Mouse (Mus musculus) liver, embryonic 15.5 days (tissue): ENCODE data around the gene Tnfsf13. TPM values are rescaled to one million over a fixed set of nuclear protein-coding genes. Genes with fewer than 3 reads are reported as not detected.

Experiments
- ATAC-seq: fragments of 200-750 bp; cut with Nextera tagmentation; 2 replicates; pipeline ENCODE4 v1.8.0; 2017; ENCODE audit warnings: moderate number of reproducible peaks, mild to moderate bottlenecking, moderate library complexity; ENCODE audit not compliant: insufficient read depth
- H3K27ac ChIP-seq: fragments of 300-500 bp; sonication (generic); replicated peaks from 2 replicates; pipeline ENCODE4 v1.5.1; 2015; ENCODE audit warnings: mild to moderate bottlenecking, inconsistent platforms
- H3K27me3 ChIP-seq: fragments of 300-500 bp; sonication (generic); 2 replicates; pipeline ENCODE4 v1.6.1; 2015; ENCODE audit warnings: mild to moderate bottlenecking, inconsistent platforms
- H3K36me3 ChIP-seq: fragments of 300-500 bp; sonication (generic); replicated peaks from 2 replicates; pipeline ENCODE4 v1.6.1; 2015; ENCODE audit warnings: moderate library complexity, mild to moderate bottlenecking, inconsistent platforms
- H3K4me1 ChIP-seq: fragments of 300-500 bp; sonication (generic); replicated peaks from 2 replicates; pipeline ENCODE4 v1.6.1; 2015; ENCODE audit warnings: inconsistent platforms
- H3K4me2 ChIP-seq: fragments of 300-500 bp; sonication (generic); 2 replicates; pipeline ENCODE4 v1.6.1; 2015; ENCODE audit warnings: moderate library complexity, mild to moderate bottlenecking, inconsistent platforms
- H3K4me3 ChIP-seq: fragments of 300-500 bp; sonication (generic); replicated peaks from 2 replicates; pipeline ENCODE4 v1.5.1; 2015; ENCODE audit warnings: mild to moderate bottlenecking, inconsistent platforms
- H3K9ac ChIP-seq: fragments of 300-500 bp; sonication (generic); 2 replicates; pipeline ENCODE4 v1.6.1; 2015; ENCODE audit warnings: moderate library complexity, mild to moderate bottlenecking, inconsistent platforms
- H3K9me3 ChIP-seq: fragments of 300-500 bp; sonication (generic); replicated peaks from 2 replicates; pipeline ENCODE4 v1.6.1; 2016; ENCODE audit warnings: inconsistent platforms
- WGBS: fragments of 180-500 bp; shearing (Covaris S2); methylation state at CpG from one replicate; pipeline ENCODE4 v1.1.7; 2015; ENCODE audit warnings: mixed read lengths; ENCODE audit not compliant: insufficient replicate concordance; 5-methylcytosine and 5-hydroxymethylcytosine counted together
- polyA plus RNA-seq: library from polyadenylated mRNA; unstranded; fragments of >200 nt; fragmentation: Nextera tagmentation; extraction: Ambion mirVana; gene quantifications from 2 replicates; pipeline ENCODE4 v1.2.1, GENCODE M21; 2015

The Tnfsf13 gene
- polyA plus RNA-seq, 1 experiment from 2014 or later = 0.15 TPM

GRCm38 (mm10) chr11:69679144-69679543, 6.4 kb downstream of the Tnfsf13 start:
- ATAC-seq = no peak
- no peak overlapping the region for H3K4me3 ChIP-seq
- WGBS = 83% methylated on average over 2 of the region's 2 CpGs
- H3K27me3 ChIP-seq = no peaks in the 10 kb centered on the region
- peaks cover 54% of the 10 kb centered on the region for H3K4me1 ChIP-seq
- no peak overlapping the region for H3K27ac ChIP-seq
- no peaks in the 10 kb centered on the region for H3K9me3 ChIP-seq
- H3K36me3 ChIP-seq = peaks cover 61% of the 10 kb centered on the region
- no peak overlapping the region for H3K4me2 ChIP-seq
- H3K9ac ChIP-seq = no peak overlapping the region

- peak; percentile 96 for ATAC-seq
- Histone ChIP-seq H3K36me3 (peaks cover 84% of the 10 kb centered on the region), H3K4me2 (peak within 1 kb of the TSS; percentile 79), H3K27me3 (no peaks in the 10 kb centered on the region), H3K4me3 (peak within 1 kb of the TSS; percentile 90), H3K9me3 (no peaks in the 10 kb centered on the region), H3K9ac (peak within 1 kb of the TSS; percentile 92), H3K4me1 (peaks cover 44% of the 10 kb centered on the region), H3K27ac (peak within 1 kb of the TSS; percentile 96)
- under 1% methylated on average over 36 of the region's 36 CpGs for WGBS
Observed at GRCm38 (mm10) chr11:69672211-69672706, 13.3 kb downstream of the Tnfsf13 start, which contains the start of gene Eif4a1. Eif4a1 (minus strand) TSS chr11:69672423.

- H3K36me3 ChIP-seq = peaks cover 84% of the 10 kb centered on the region
- ATAC-seq = peak; percentile 3; the same call in 1 of the 2 replicates
Observed at GRCm38 (mm10) chr11:69671726-69672124, 13.9 kb downstream of the Tnfsf13 start.

GRCm38 (mm10) chr11:69670786-69671725, 14.5 kb downstream of the Tnfsf13 start:
- ATAC-seq = peak; percentile 58
- WGBS = under 1% methylated on average over 61 of the region's 61 CpGs
- Histone ChIP-seq H3K36me3 (peaks cover 84% of the 10 kb centered on the region), H3K9me3 (no peaks in the 10 kb centered on the region), H3K27me3 (no peaks in the 10 kb centered on the region), H3K9ac (peak overlapping the region; percentile 92), H3K27ac (peak overlapping the region; percentile 96), H3K4me1 (peaks cover 50% of the 10 kb centered on the region), H3K4me3 (peak overlapping the region; percentile 90), H3K4me2 (peak overlapping the region; percentile 79)

More at GRCm38 (mm10) chr11:69671726-69672124, 13.9 kb downstream of the Tnfsf13 start:
- peak overlapping the region; percentile 90 for H3K4me3 ChIP-seq
- peak overlapping the region; percentile 92 for H3K9ac ChIP-seq
- H3K27ac ChIP-seq = peak overlapping the region; percentile 96
- no peaks in the 10 kb centered on the region for H3K9me3 ChIP-seq
- H3K4me1 ChIP-seq = peaks cover 44% of the 10 kb centered on the region
- H3K4me2 ChIP-seq = peak overlapping the region; percentile 79
- no peaks in the 10 kb centered on the region for H3K27me3 ChIP-seq
- WGBS = under 1% methylated on average over 43 of the region's 43 CpGs

- H3K9me3 ChIP-seq = no peaks in the 10 kb centered on the region
- no peak overlapping the region for H3K4me2 ChIP-seq
- no peak for ATAC-seq
- H3K4me3 ChIP-seq = no peak overlapping the region
- peaks cover 59% of the 10 kb centered on the region for H3K4me1 ChIP-seq
- no peaks in the 10 kb centered on the region for H3K27me3 ChIP-seq
- H3K27ac ChIP-seq = peak overlapping the region; percentile 48; the same call in 1 of the 2 replicates
- peaks cover 71% of the 10 kb centered on the region for H3K36me3 ChIP-seq
- 79% methylated on average over 3 of the region's 3 CpGs for WGBS
- H3K9ac ChIP-seq = no peak overlapping the region
Observed at GRCm38 (mm10) chr11:69666665-69667005, 18.9 kb downstream of the Tnfsf13 start.

- 20% methylated on average over 7 of the region's 7 CpGs for WGBS
- Histone ChIP-seq H3K9me3 (no peaks in the 10 kb centered on the region), H3K9ac (no peak within 1 kb of the TSS), H3K4me3 (peak within 1 kb of the TSS; percentile 9; the same call in 1 of the 2 replicates), H3K4me2 (peak within 1 kb of the TSS; percentile 8; the same call in 1 of the 2 replicates), H3K27ac (peak within 1 kb of the TSS; percentile 48), H3K27me3 (no peaks in the 10 kb centered on the region), H3K4me1 (peaks cover 62% of the 10 kb centered on the region), H3K36me3 (peaks cover 71% of the 10 kb centered on the region)
- no peak for ATAC-seq
Observed at GRCm38 (mm10) chr11:69665961-69666664, 19.5 kb downstream of the Tnfsf13 start, which contains the start of gene Cd68. Cd68 (minus strand) TSS chr11:69666153.

- peak overlapping the region; percentile 48 for H3K27ac ChIP-seq
Observed at GRCm38 (mm10) chr11:69665457-69665960, 20.1 kb downstream of the Tnfsf13 start.

GRCm38 (mm10) chr11:69664841-69665240, 20.7 kb downstream of the Tnfsf13 start:
- 83% methylated on average over 7 of the region's 7 CpGs for WGBS
- no peak overlapping the region for H3K9ac ChIP-seq

More at GRCm38 (mm10) chr11:69665457-69665960, 20.1 kb downstream of the Tnfsf13 start:
- peaks cover 67% of the 10 kb centered on the region for H3K36me3 ChIP-seq
- no peak overlapping the region for H3K9ac ChIP-seq
- H3K9me3 ChIP-seq = no peaks in the 10 kb centered on the region
- no peaks in the 10 kb centered on the region for H3K27me3 ChIP-seq
- H3K4me2 ChIP-seq = peak overlapping the region; percentile 8; the same call in 1 of the 2 replicates
- ATAC-seq = no peak
- WGBS = 68% methylated on average over 9 of the region's 9 CpGs
- peaks cover 62% of the 10 kb centered on the region for H3K4me1 ChIP-seq
- peak overlapping the region; percentile 9; the same call in 1 of the 2 replicates for H3K4me3 ChIP-seq

GRCm38 (mm10) chr11:69663795-69664194, 21.8 kb downstream of the Tnfsf13 start:
- H3K9me3 ChIP-seq = no peaks in the 10 kb centered on the region
- ATAC-seq = no peak
- H3K27ac ChIP-seq = peak overlapping the region; percentile 94
- H3K4me2 ChIP-seq = peak overlapping the region; percentile 81
- WGBS = 59% methylated on average over 6 of the region's 6 CpGs
- H3K36me3 ChIP-seq = peaks cover 64% of the 10 kb centered on the region
- peaks cover 49% of the 10 kb centered on the region for H3K4me1 ChIP-seq
- no peak overlapping the region for H3K4me3 ChIP-seq
- H3K27me3 ChIP-seq = no peaks in the 10 kb centered on the region
- no peak overlapping the region for H3K9ac ChIP-seq

More at GRCm38 (mm10) chr11:69664841-69665240, 20.7 kb downstream of the Tnfsf13 start:
- Histone ChIP-seq H3K4me3 (no peak overlapping the region), H3K27me3 (no peaks in the 10 kb centered on the region), H3K4me2 (no peak overlapping the region), H3K4me1 (peaks cover 60% of the 10 kb centered on the region), H3K9me3 (no peaks in the 10 kb centered on the region), H3K36me3 (peaks cover 67% of the 10 kb centered on the region), H3K27ac (peak overlapping the region; percentile 94)
- no peak for ATAC-seq

GRCm38 (mm10) chr11:69662967-69663671, 22.5 kb downstream of the Tnfsf13 start:
- H3K27ac ChIP-seq = peak overlapping the region; percentile 94
- H3K4me1 ChIP-seq = peaks cover 48% of the 10 kb centered on the region
- no peaks in the 10 kb centered on the region for H3K27me3 ChIP-seq
- H3K36me3 ChIP-seq = peaks cover 64% of the 10 kb centered on the region
- ATAC-seq = no peak
- 64% methylated on average over 13 of the region's 13 CpGs for WGBS
- no peaks in the 10 kb centered on the region for H3K9me3 ChIP-seq
- peak overlapping the region; percentile 70 for H3K4me3 ChIP-seq
- peak overlapping the region; percentile 61 for H3K9ac ChIP-seq
- H3K4me2 ChIP-seq = peak overlapping the region; percentile 81
